Mouse (Mus musculus) megakaryocyte progenitor cell, adult 5-6 weeks (primary cell): ENCODE measurements at regions not wholly inside any gene's neighbourhood (a gene's known extent, or its start where the extent isn't known, plus 50 kb on each side); places are given as distances from the start of the nearest gene placed in this dataset.

Experiments used
- ATAC-seq: replicated peaks from 2 replicates; pipeline ENCODE4 v1.8.0; 2016; ENCODE audit warnings: mild to moderate bottlenecking, moderate TSS enrichment, inconsistent platforms; ENCODE audit not compliant: poor library complexity

DNA sequence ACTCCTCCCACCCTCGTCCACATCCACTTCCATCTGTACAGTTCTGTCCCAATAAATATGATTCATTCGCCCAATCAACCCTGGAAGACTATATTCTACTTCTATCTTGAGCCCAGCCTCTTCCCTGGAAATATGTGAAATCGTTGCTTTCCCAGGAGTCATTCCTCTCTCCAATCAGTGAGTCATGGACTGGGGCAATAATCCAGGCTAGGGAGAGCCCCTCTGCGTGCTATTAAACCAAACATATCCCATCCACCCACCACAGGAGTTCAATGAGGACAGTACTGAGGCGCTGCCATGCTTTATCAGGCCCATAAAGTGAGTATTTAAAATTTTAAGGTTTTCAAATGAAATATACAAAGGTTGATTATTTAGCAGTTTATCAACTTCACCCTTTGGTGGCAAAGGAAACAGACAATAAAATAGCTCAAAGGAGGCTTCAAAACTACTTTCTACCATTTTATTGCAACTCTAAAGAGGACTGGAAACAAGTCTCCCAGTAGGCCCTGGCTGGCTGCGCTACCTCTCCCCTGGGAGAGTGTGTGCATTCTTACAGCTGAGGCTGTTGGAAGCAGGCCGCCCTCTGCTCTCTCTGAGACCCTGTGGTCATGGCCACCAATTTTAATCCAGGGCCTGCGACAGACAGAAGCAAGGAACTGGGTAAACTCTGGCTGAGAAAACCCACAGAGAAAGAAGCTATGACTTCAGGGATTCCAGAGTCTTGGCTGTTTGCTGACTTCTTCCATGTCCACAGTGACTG lies 471.9 kb downstream of the Lmo4 start:
- ATAC-seq = no peak

- ATAC-seq = peak; percentile 58
These were observed 475.4 kb downstream of the Lmo4 start for GRCm38 (mm10) chr3:143729473-143730076.

- ATAC-seq = no peak
These were observed 482.4 kb downstream of the Lmo4 start for GRCm38 (mm10) chr3:143722571-143722970.

- no peak for ATAC-seq
These were observed 482.9 kb downstream of the Lmo4 start for GRCm38 (mm10) chr3:143722082-143722481.

DNA sequence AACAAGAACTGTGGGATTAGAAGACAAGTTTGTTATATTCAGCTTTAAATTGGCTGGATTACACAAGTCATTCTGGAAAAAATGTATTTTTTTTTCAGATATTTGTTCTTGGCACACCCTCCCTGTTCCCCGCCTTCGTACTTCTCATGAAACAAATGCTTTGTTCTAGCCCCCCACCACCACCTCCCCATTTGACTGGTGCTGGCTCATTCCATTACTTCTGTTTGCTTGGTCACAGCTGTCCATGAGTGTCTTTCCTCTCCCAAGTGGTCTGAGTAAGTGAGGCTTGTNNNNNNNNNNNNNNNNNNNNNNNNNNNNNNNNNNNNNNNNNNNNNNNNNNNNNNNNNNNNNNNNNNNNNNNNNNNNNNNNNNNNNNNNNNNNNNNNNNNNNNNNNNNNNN lies 491.8 kb downstream of the Lmo4 start:
- ATAC-seq = no peak

GRCm38 (mm10) chr3:143710805-143711469 lies 494.1 kb downstream of the Lmo4 start:
- no peak for ATAC-seq

DNA sequence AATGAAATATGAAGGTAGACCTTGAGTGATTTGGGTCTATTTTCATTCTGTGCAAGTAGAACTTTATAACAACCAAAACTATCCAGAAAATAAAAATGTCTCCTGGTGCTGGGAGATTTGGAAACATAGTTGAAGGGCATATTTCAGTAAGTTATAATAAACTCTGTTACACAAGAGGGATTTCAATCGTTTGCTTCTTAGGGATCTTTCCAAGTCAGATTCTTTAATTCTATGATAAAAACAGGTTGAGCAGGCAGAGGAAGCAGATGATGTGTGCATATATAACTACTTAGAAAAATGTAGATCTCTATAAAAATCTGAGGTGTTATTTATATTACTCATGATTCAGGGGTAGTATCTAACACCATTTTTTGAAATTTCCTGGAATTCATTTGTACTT lies 498.3 kb downstream of the Lmo4 start:
- ATAC-seq = no peak

- peak; percentile 82 for ATAC-seq
These were observed 510.2 kb downstream of the Lmo4 start for GRCm38 (mm10) chr3:143694817-143695216.

DNA sequence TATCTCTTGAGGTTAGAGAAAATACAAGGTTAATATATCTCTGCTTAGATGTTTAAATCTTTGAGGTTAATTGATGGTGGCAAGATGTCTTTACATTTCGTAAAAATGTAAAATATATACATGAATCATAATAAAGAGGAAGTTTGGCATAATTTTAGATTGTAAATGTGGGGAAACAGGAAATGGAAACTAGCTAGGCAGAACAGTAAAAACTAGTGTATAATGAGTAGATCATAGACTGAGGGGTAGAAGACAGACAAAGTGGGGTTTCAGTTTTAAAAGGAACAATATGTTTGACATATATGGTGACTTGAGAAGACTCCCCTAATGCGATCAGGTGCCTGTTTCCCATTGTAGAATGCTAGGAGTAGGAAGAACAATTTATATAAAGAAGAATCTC lies 519.3 kb downstream of the Lmo4 start:
- peak; percentile 89 for ATAC-seq

GRCm38 (mm10) chr3:143678186-143678585 lies 526.8 kb downstream of the Lmo4 start:
- ATAC-seq = no peak

GRCm38 (mm10) chr3:143674855-143675254 lies 530.2 kb downstream of the Lmo4 start:
- ATAC-seq = peak; percentile 84

DNA sequence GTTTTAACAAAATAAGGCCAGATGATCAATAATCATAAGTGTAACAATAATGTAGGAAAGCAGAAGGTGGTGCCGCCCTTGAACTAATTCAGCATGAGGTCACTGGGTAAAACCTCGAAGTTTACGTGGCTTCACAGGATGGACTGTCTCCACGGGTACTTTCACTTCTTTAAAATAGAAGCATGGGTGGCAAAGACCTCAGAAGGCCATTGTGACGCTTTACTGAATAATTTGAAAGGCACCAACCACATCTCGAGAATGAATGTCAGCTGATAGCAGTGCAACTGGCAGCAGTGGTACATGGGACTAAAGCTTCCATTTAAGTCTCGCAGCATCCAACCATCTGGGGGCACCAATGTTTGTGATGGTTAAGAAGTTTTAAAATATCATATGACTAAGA lies 530.6 kb downstream of the Lmo4 start:
- peak; percentile 86 for ATAC-seq

DNA sequence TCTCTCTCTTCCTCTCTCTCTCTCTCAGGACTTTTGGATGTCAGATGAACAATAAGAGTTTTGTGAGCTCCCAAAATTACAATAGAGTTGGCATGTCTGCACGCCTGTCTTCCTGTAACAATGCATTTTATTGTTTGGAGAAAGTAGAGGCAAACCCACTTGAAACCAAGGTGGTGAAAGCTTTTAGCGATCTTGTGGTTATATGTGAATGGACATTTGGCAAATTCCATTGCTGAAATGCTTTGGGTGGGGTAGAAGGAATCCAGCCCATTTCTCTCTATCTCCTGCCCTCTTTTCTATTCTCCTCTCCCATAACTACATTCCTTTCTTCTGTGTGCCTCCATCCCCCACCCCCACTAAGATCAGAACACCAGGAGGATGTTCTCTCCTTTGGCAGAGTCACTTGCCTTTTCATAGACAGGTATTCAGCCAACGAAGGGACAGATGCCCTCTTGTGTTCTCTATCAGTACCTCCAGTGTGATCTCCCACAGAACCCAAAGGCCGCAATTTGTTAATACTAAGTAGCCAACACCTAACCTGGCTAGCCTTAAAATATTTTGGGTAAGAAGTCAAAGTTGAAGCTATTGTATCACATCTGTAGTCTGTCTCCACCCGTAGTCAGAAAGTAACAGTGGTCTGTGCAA lies 542.9 kb downstream of the Lmo4 start:
- ATAC-seq = no peak

- no peak for ATAC-seq
These were observed 545.5 kb downstream of the Lmo4 start for GRCm38 (mm10) chr3:143659421-143659978.

GRCm38 (mm10) chr3:143647237-143647636 lies 557.8 kb downstream of the Lmo4 start:
- ATAC-seq = no peak

DNA sequence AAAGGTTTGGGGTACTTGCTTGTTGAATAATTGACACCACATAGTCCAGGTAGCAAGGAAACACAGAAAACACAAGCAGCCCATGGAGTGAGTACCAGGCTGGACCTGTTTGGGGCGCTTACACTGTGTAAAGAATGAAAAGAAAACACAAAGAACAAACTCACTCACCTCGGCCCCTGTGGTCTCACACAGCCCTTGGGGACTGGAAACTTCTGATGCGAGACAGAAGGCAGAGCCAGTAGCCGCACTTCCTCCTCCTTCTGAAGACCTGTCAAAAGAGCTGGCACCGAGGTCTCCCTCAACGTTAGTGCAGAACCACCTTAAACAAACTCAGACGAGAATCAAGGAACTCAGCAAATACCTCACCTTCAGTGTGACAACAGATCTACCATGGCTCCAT lies 558.2 kb downstream of the Lmo4 start:
- peak; percentile 88 for ATAC-seq

- peak; percentile 61; the same call in 1 of the 2 replicates for ATAC-seq
These were observed 572.0 kb downstream of the Lmo4 start for GRCm38 (mm10) chr3:143633036-143633435.

GRCm38 (mm10) chr3:143631183-143631582 lies 573.8 kb downstream of the Lmo4 start:
- no peak for ATAC-seq

DNA sequence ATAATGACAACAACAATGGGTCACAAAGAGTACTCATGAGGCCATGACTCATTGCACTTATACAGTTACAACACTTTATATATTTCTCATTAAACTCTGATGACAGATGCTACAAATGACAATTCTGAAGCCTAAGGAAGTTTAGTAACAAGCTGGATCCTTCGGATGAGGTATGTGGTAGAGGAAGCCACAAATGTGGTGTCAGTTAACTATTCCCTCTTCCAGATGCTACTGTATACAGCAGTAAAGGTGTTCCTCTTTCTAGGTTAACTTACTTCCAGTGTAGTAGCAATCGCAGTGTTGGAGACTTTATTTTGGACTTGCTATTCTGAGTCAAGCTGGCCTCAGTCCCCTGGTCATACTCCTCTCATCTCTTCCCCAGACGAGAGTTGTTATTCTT lies 580.1 kb downstream of the Lmo4 start:
- ATAC-seq = peak; percentile 85

GRCm38 (mm10) chr3:143622275-143622674 lies 582.7 kb downstream of the Lmo4 start:
- peak; percentile 85 for ATAC-seq

GRCm38 (mm10) chr3:143619125-143619524 lies 585.9 kb downstream of the Lmo4 start:
- peak; percentile 62 for ATAC-seq
